Mouse (Mus musculus) CD8-positive naive resting alpha-beta T cell, adult 2 months (primary cell): ENCODE data around the gene Pgm5.

Source experiments
- DNase-seq, 2 experiments: peaks; one replicate each; pipeline ENCODE4 v3.0.0; 2022; ENCODE audit warnings: low read depth in 2 of 2, low spot score in 2 of 2

Gene Pgm5

GRCm38 (mm10) chr19:24871037-24871635 lies 9.5 kb upstream of the Pgm5 start:
- DNase-seq, result peak in 1 of 2 experiments; percentile 1

DNA sequence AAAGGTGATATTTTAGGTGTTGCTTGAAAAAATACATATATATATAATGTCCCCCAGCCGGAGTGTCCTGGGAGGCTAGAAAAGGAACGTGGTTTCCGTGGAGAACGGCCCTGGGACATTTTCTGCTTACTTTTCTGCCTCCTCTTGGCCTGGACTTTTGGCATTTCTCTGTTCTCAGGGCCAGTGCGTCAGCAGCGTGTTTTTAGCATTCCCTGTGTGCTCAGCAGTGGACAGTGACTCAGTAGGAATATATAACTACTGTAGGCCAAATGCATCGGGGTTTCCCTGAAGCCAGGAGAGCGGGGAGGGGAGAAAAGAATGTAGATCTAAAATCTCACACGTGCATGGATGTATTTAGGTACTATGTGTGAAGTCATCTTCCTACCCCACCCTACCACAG lies 3.8 kb upstream of the Pgm5 start:
- no peak for DNase-seq

DNA sequence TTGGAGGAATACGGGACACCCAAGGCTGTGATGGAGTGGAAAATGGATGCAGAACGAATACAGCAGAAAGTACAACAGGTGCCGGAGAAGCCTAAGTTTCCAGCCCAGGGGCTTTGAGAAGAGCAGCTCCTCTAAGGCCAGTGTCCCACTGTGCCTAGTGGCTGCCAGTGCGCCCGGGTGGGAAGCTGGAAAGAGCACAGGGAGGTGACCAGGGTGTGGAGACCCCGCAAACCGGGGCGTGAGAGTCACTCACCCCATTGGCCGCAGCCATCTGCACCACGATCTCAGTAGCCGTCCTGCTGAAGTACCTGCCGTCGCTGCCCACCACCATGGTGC lies 411 bp downstream of the Pgm5 start:
- no peak for DNase-seq

DNA sequence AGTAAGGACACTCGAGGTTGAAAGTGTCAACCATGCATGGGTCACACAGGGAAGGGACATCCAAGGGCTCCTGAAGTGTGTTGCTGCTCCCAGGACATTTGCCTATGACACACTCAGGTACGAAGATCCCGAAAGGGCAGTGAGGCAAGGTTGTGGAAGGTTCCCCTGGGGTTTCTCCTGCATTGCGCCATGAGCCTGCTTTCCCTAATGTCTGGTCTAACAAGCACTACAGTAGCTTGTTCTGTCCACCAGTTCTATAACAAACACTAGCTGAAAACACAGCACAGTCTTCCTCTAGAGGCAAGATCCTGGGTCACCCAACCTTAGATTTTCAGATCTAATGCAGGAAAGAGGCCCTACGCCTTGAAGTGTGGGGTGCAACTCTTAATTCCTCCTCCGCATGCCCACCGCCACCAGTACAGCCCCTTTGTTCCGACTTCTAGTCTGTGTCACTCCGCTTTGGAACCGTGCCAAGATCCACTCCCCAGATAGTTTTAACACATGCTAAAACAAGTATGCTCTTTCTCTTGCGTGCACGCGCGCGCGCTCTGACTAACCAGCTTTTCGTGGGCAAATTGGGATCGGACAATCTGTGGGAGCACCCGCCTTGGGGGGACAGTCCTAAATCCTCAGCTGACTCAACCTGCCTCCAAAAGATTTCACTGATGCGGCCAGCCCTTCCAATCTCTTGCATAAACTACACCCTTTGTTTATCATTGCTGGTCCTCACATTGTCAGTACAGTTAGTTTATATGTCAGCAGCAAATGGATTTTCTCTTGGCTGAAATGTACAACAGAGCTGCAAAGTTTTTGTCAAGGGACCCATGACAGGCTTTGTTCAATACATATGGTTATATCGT lies 10.0 kb downstream of the Pgm5 start:
- no peak for DNase-seq

GRCm38 (mm10) chr19:24848844-24849243 lies 12.8 kb downstream of the Pgm5 start:
- no peak for DNase-seq

DNA sequence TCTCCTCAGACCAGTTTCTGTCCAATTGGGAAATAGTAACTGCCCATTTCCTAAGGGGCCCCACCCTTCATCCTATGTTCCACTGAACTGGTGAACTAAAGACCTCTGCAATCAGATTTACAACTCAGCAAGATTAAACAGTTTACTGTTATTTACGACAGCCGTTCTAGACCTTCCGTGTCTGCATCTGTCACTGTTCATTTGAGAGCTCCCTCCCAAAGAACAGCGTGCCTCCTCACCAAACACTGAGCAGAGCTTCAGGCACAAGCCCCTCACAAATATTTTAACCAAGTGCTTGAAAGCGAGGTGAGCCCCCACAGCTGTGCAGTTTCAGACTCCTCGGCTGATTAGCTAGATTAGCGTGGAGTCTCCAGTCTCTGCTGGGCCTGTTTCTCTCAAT lies 13.3 kb downstream of the Pgm5 start:
- DNase-seq, result no peak

GRCm38 (mm10) chr19:24845007-24845546 lies 16.6 kb downstream of the Pgm5 start:
- DNase-seq, result no peak

GRCm38 (mm10) chr19:24842080-24842479 lies 19.6 kb downstream of the Pgm5 start:
- no peak for DNase-seq

- no peak for DNase-seq
Measured at GRCm38 (mm10) chr19:24824517-24824916, 37.1 kb downstream of the Pgm5 start.

DNA sequence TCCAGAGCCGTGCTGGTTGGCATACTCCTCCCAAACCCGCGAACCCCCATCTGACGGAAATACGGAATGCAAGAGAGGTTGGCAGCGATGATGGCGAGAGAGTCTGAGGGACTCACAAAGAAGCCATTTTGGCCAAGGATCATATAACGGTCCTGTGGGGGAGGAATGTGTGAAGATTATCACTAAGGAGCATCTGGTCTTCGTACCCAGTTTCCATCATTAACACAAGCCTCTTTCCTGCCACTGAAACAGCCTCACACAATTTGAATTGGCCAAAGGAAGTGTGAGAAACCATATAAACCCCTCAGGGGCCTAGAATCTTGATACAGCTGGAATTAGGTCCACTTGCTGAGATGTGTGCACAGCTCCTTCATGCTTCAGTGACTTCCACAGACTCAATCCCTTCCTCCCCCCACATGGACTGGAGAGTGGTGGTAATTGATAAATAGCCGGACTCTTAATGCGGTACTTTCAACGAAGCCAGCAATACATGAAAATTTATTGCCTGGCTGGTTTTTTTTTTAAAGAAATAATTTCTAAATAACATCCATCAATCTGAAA lies 45.9 kb downstream of the Pgm5 start:
- no peak for DNase-seq

GRCm38 (mm10) chr19:24812861-24813293 lies 48.8 kb downstream of the Pgm5 start:
- no peak for DNase-seq

- DNase-seq, result no peak
Measured at GRCm38 (mm10) chr19:24812106-24812810, 49.4 kb downstream of the Pgm5 start.

GRCm38 (mm10) chr19:24811451-24811850 lies 50.2 kb downstream of the Pgm5 start:
- DNase-seq, result no peak

DNA sequence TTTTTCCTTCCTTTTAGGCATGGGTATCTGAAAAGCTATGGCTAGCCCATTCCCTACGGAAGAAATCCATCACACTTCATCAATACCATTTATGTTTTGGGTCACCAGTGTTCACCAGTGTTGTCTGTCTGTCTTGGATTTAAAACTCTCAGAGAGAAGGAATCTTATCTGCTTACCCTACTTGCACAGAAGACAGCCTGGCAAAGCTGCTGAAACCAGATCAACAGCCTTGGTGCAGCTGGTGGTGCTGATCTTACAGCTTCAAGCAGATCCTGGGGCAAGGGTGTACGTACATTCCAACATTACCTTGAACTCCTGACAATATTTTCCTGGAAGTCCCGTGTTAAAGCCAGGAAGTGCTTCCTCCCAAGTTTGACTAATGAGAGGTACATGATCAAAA lies 55.6 kb downstream of the Pgm5 start:
- DNase-seq, result no peak

GRCm38 (mm10) chr19:24797606-24798005 lies 64.0 kb downstream of the Pgm5 start:
- no peak for DNase-seq

DNA sequence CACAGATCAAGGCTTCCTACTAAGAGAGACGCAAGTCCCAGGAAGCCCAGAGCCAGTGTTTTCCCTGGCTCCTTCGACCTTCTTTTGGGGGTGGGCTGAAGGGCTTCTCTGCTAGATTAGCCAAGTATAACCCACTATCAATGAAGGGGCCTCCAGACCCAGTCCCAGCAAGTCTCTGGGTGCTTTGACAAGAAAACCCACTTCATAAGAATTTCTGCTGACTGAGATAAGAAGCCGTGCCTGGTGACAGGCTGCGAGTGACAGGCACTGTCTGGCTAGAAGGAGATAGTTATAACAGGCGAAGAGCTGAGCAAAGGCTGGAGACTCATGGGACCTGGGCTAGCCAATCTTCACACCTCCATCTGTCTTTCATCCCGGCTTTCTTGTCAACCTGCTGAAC lies 67.3 kb downstream of the Pgm5 start:
- DNase-seq, result no peak

DNA sequence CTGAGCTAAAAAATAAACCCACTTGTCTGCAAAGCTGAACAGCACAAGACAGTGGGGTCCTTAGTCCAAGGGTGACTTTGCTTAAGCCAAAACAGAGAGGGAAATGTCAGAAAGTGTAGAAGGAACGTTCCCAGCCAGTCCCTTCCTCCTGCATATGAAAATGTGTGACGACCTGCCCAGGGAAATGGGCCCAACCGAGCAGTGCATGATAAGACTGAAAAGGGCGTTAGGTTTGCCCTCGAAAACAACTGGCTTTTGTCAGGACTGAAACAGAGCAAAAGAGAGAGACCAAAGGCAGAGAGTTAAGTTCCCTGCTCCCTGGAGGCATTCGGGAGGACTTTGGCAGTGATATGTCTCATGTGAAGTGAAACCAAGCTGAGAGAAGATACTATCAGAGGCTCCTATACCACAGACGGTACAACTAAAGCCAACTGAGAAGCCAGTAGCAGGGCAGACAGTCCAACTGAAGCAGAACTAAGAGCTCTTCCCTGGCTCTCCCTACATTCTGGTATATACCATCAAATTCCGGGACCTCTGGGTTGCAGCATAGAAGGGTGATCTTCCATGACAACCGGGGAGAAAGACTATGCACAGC lies 68.0 kb downstream of the Pgm5 start:
- DNase-seq, result no peak

DNA sequence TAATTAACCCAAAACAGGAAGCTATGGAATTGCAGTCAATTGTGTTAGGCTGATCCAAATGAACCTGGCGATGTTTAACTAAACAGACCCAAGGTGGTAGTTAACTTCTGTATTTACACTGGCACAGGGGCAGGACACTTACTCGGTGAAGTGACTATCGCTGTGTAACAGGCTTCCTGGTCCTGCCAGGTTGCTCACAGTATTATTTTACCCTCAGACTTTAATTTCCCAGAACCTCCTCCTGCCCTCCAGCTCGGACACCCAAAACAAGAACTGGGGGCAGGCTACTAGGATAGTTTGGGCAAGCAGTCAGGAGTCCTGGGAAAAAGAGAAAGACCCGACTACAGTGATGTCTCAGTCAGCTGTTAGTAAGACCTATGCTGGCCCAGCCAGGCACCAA lies 68.8 kb downstream of the Pgm5 start:
- no peak for DNase-seq

GRCm38 (mm10) chr19:24785898-24786297 lies 75.8 kb downstream of the Pgm5 start:
- DNase-seq, result no peak

GRCm38 (mm10) chr19:24785056-24785675 lies 76.5 kb downstream of the Pgm5 start:
- no peak for DNase-seq

DNA sequence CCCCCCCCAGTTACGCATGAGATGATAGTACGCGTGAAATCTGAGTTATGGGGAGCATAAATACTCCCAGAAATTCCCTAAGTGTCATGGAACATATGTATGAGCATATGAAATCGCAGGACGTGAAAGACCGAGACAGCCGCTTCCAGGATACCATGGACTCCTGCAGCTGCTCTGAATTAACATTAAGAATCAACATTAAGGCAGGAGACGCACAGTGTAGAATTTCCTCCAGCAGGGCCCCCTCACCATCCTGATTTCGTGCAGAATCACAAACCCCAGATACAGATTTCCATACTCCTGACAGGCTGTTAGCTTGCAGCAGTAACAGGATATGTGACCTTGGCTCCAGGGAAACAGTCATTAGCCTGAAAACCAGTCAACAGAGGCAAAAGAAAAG lies 77.9 kb downstream of the Pgm5 start:
- DNase-seq, result no peak
